Mouse (Mus musculus): Measurements from ENCODE around the gene Ext2. TPM values are rescaled to one million over a fixed set of nuclear protein-coding genes. Genes with fewer than 3 reads are reported as not detected.
A peak's percentile ranks its signal among the peaks of the same experiment; 100 is the strongest.

Ext2 gene
- polyA plus RNA-seq, 1 experiment from 2014 or later, result 69.8 TPM

- no peaks in the 10 kb centered on the region for H3K27me3 ChIP-seq (ENCODE audit: control insufficient read depth, insufficient read depth, low read length)
- no peak overlapping the region for H3K27ac ChIP-seq (replicated peaks; ENCODE audit: low read depth, low read length)
- no peak for DNase-seq (ENCODE audit: low spot score)
- WGBS, result 82% methylated on average over 3 of the region's 3 CpGs
- H3K4me2 ChIP-seq (ENCODE audit: low read depth, severe bottlenecking), result no peak overlapping the region
- no peak overlapping the region for H3K4me3 ChIP-seq (ENCODE audit: low read depth, low read length)
- no peaks in the 10 kb centered on the region for H3K9me3 ChIP-seq (ENCODE audit: control insufficient read depth, low read length)
- H3K4me1 ChIP-seq (ENCODE audit: control insufficient read depth, insufficient read depth, low read length), result peaks cover 7% of the 10 kb centered on the region; the same call in 1 of the 2 replicates
- ATAC-seq (ENCODE audit: insufficient number of reproducible peaks, low FRiP score, low TSS enrichment, low read depth), result no peak
- H3K9ac ChIP-seq (ENCODE audit: low read length), result no peak overlapping the region
- H3K36me3 ChIP-seq (ENCODE audit: control insufficient read depth, insufficient read depth, low read length), result no peaks in the 10 kb centered on the region
Measured at GRCm38 (mm10) chr2:93709696-93710095, 112.7 kb downstream of the Ext2 start.

- no peaks in the 10 kb centered on the region for H3K36me3 ChIP-seq (ENCODE audit: control insufficient read depth, insufficient read depth, low read length)
- WGBS, result 94% methylated on average over 6 of the region's 6 CpGs
- no peaks in the 10 kb centered on the region for H3K9me3 ChIP-seq (ENCODE audit: control insufficient read depth, low read length)
- no peak overlapping the region for H3K4me3 ChIP-seq (ENCODE audit: low read depth, low read length)
- no peak overlapping the region for H3K4me2 ChIP-seq (ENCODE audit: low read depth, severe bottlenecking)
- H3K4me1 ChIP-seq (ENCODE audit: control insufficient read depth, insufficient read depth, low read length), result peaks cover 7% of the 10 kb centered on the region; the same call in 1 of the 2 replicates
- H3K9ac ChIP-seq (ENCODE audit: low read length), result no peak overlapping the region
- H3K27me3 ChIP-seq (ENCODE audit: control insufficient read depth, insufficient read depth, low read length), result no peaks in the 10 kb centered on the region
- no peak for DNase-seq (ENCODE audit: low spot score)
- ATAC-seq (ENCODE audit: insufficient number of reproducible peaks, low FRiP score, low TSS enrichment, low read depth), result no peak
- no peak overlapping the region for H3K27ac ChIP-seq (replicated peaks; ENCODE audit: low read depth, low read length)
Measured at GRCm38 (mm10) chr2:93709241-93709640, 113.1 kb downstream of the Ext2 start.

- Histone ChIP-seq H3K27ac (replicated peaks; ENCODE audit: low read depth, low read length) (no peak overlapping the region), H3K9ac (ENCODE audit: low read length) (no peak overlapping the region), H3K27me3 (ENCODE audit: control insufficient read depth, insufficient read depth, low read length) (no peaks in the 10 kb centered on the region), H3K9me3 (ENCODE audit: control insufficient read depth, low read length) (no peaks in the 10 kb centered on the region), H3K4me1 (ENCODE audit: control insufficient read depth, insufficient read depth, low read length) (peaks cover 14% of the 10 kb centered on the region), H3K36me3 (ENCODE audit: control insufficient read depth, insufficient read depth, low read length) (peaks cover 3% of the 10 kb centered on the region; the same call in 1 of the 2 replicates), H3K4me2 (ENCODE audit: low read depth, severe bottlenecking) (no peak overlapping the region), H3K4me3 (ENCODE audit: low read depth, low read length) (no peak overlapping the region)
- DNase-seq (ENCODE audit: low spot score) (no peak), ATAC-seq (ENCODE audit: insufficient number of reproducible peaks, low FRiP score, low TSS enrichment, low read depth) (no peak)
- WGBS, result 92% methylated on average over 3 of the region's 3 CpGs
Measured at GRCm38 (mm10) chr2:93706825-93707224, 115.5 kb downstream of the Ext2 start.

- DNase-seq (ENCODE audit: low spot score) (no peak), ATAC-seq (ENCODE audit: insufficient number of reproducible peaks, low FRiP score, low TSS enrichment, low read depth) (no peak)
- Histone ChIP-seq H3K27ac (replicated peaks; ENCODE audit: low read depth, low read length) (no peak overlapping the region), H3K27me3 (ENCODE audit: control insufficient read depth, insufficient read depth, low read length) (no peaks in the 10 kb centered on the region), H3K9me3 (ENCODE audit: control insufficient read depth, low read length) (no peaks in the 10 kb centered on the region), H3K9ac (ENCODE audit: low read length) (no peak overlapping the region), H3K36me3 (ENCODE audit: control insufficient read depth, insufficient read depth, low read length) (peaks cover 3% of the 10 kb centered on the region; the same call in 1 of the 2 replicates), H3K4me1 (ENCODE audit: control insufficient read depth, insufficient read depth, low read length) (peaks cover 13% of the 10 kb centered on the region), H3K4me2 (ENCODE audit: low read depth, severe bottlenecking) (no peak overlapping the region), H3K4me3 (ENCODE audit: low read depth, low read length) (no peak overlapping the region)
- WGBS, result 94% methylated on average over 2 of the region's 2 CpGs
Measured at GRCm38 (mm10) chr2:93706407-93706806, 116.0 kb downstream of the Ext2 start.

- Histone ChIP-seq H3K4me1 (ENCODE audit: control insufficient read depth, insufficient read depth, low read length) (peaks cover 7% of the 10 kb centered on the region; the same call in 1 of the 2 replicates), H3K9ac (ENCODE audit: low read length) (no peak overlapping the region), H3K9me3 (ENCODE audit: control insufficient read depth, low read length) (no peaks in the 10 kb centered on the region), H3K27me3 (ENCODE audit: control insufficient read depth, insufficient read depth, low read length) (no peaks in the 10 kb centered on the region), H3K36me3 (ENCODE audit: control insufficient read depth, insufficient read depth, low read length) (peaks cover 3% of the 10 kb centered on the region; the same call in 1 of the 2 replicates), H3K4me3 (ENCODE audit: low read depth, low read length) (no peak overlapping the region), H3K4me2 (ENCODE audit: low read depth, severe bottlenecking) (no peak overlapping the region), H3K27ac (replicated peaks; ENCODE audit: low read depth, low read length) (no peak overlapping the region)
- WGBS, result 90% methylated on average over 4 of the region's 4 CpGs
- ATAC-seq (ENCODE audit: insufficient number of reproducible peaks, low FRiP score, low TSS enrichment, low read depth), result no peak
- DNase-seq (ENCODE audit: low spot score), result no peak
Measured at GRCm38 (mm10) chr2:93704195-93704594, 118.2 kb downstream of the Ext2 start.

- Histone ChIP-seq H3K36me3 (ENCODE audit: control insufficient read depth, insufficient read depth, low read length) (peaks cover 3% of the 10 kb centered on the region; the same call in 1 of the 2 replicates), H3K9ac (ENCODE audit: low read length) (no peak overlapping the region), H3K9me3 (ENCODE audit: control insufficient read depth, low read length) (no peaks in the 10 kb centered on the region), H3K27me3 (ENCODE audit: control insufficient read depth, insufficient read depth, low read length) (no peaks in the 10 kb centered on the region), H3K27ac (replicated peaks; ENCODE audit: low read depth, low read length) (no peak overlapping the region), H3K4me1 (ENCODE audit: control insufficient read depth, insufficient read depth, low read length) (peaks cover 7% of the 10 kb centered on the region; the same call in 1 of the 2 replicates), H3K4me3 (ENCODE audit: low read depth, low read length) (no peak overlapping the region), H3K4me2 (ENCODE audit: low read depth, severe bottlenecking) (no peak overlapping the region)
- DNase-seq (ENCODE audit: low spot score) (no peak), ATAC-seq (ENCODE audit: insufficient number of reproducible peaks, low FRiP score, low TSS enrichment, low read depth) (peak; percentile 35; the same call in 1 of the 2 replicates)
- 75% methylated on average over 19 of the region's 19 CpGs for WGBS
Measured at GRCm38 (mm10) chr2:93702936-93703926, 119.1 kb downstream of the Ext2 start.

GRCm38 (mm10) chr2:93699346-93699745, 123.0 kb downstream of the Ext2 start:
- no peaks in the 10 kb centered on the region for H3K27me3 ChIP-seq (ENCODE audit: control insufficient read depth, insufficient read depth, low read length)
- H3K4me3 ChIP-seq (ENCODE audit: low read depth, low read length), result no peak overlapping the region
- ATAC-seq (ENCODE audit: insufficient number of reproducible peaks, low FRiP score, low TSS enrichment, low read depth), result no peak
- DNase-seq (ENCODE audit: low spot score), result no peak
- H3K9me3 ChIP-seq (ENCODE audit: control insufficient read depth, low read length), result no peaks in the 10 kb centered on the region
- WGBS, result 58% methylated on average over 2 of the region's 2 CpGs
- peaks cover 3% of the 10 kb centered on the region; the same call in 1 of the 2 replicates for H3K36me3 ChIP-seq (ENCODE audit: control insufficient read depth, insufficient read depth, low read length)
- peaks cover 21% of the 10 kb centered on the region for H3K4me1 ChIP-seq (ENCODE audit: control insufficient read depth, insufficient read depth, low read length)
- H3K27ac ChIP-seq (replicated peaks; ENCODE audit: low read depth, low read length), result no peak overlapping the region
- no peak overlapping the region for H3K4me2 ChIP-seq (ENCODE audit: low read depth, severe bottlenecking)
- no peak overlapping the region for H3K9ac ChIP-seq (ENCODE audit: low read length)

- ATAC-seq (ENCODE audit: insufficient number of reproducible peaks, low FRiP score, low TSS enrichment, low read depth) (no peak), DNase-seq (ENCODE audit: low spot score) (peak; percentile 45)
- no peak overlapping the region for H3K4me3 ChIP-seq (ENCODE audit: low read depth, low read length)
- peaks cover 16% of the 10 kb centered on the region for H3K4me1 ChIP-seq (ENCODE audit: control insufficient read depth, insufficient read depth, low read length)
- H3K9me3 ChIP-seq (ENCODE audit: control insufficient read depth, low read length), result no peaks in the 10 kb centered on the region
- H3K36me3 ChIP-seq (ENCODE audit: control insufficient read depth, insufficient read depth, low read length), result no peaks in the 10 kb centered on the region; the same call in 1 of the 2 replicates
- no peak overlapping the region for H3K27ac ChIP-seq (replicated peaks; ENCODE audit: low read depth, low read length)
- 39% methylated on average over 10 of the region's 10 CpGs for WGBS
- H3K9ac ChIP-seq (ENCODE audit: low read length), result peak overlapping the region; percentile 37; the same call in 1 of the 2 replicates
- H3K27me3 ChIP-seq (ENCODE audit: control insufficient read depth, insufficient read depth, low read length), result no peaks in the 10 kb centered on the region
- peak overlapping the region; percentile 8; the same call in 1 of the 2 replicates for H3K4me2 ChIP-seq (ENCODE audit: low read depth, severe bottlenecking)
Measured at GRCm38 (mm10) chr2:93696181-93696641, 126.2 kb downstream of the Ext2 start.
